Mouse (Mus musculus): Measurements from ENCODE around the gene Lpp.

The Lpp gene

DNA sequence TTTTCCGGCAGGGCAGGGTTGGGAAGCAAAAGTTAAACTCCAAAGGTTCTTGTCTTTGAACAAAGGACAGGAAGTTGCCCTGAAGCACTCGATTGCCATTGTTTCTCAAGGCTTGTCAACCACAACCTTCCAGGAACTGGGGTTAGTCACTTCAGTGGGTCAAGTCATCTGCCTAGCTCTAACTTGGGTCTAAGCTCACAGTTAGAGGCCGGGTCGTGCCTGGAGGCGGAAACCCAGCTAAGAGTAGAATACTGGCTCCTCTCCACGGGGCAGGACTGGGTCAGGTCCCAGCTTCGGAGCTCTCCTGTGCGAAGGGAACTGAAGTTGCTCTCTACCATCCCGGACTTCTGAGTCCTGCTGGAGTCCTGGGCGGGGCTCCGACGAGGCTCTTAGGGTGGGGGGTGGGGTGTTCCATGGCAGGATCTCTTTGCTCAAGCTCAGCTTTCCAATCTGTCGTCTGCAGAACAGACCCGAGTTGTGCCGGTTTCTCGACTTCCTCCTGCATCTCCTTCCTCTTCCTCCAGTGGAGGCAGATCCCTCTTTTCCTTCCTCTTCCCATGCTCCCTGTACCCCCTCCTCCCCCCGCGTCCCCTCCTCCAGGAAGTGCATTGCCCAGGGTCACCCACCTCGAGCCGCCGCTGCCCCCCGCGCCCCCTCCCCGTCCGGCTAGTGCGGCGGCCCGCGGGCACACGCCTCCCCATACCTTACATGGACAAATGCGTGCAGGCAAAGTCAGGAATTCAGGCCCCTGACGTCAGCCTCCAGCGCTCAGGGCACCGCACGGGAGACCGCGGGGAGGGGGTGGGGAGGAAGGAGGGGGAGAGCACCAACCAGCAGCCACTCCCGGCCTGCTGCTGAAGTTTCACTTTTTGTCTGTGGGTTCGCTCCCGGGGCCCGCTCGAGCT lies at the start of gene Lpp:
Gene Lpp (plus strand): TSS at position 857 of the 905 bp plus-strand sequence.
- peak; percentile 22 for DNase-seq (ENCODE audit: low read depth, low spot score)

DNA sequence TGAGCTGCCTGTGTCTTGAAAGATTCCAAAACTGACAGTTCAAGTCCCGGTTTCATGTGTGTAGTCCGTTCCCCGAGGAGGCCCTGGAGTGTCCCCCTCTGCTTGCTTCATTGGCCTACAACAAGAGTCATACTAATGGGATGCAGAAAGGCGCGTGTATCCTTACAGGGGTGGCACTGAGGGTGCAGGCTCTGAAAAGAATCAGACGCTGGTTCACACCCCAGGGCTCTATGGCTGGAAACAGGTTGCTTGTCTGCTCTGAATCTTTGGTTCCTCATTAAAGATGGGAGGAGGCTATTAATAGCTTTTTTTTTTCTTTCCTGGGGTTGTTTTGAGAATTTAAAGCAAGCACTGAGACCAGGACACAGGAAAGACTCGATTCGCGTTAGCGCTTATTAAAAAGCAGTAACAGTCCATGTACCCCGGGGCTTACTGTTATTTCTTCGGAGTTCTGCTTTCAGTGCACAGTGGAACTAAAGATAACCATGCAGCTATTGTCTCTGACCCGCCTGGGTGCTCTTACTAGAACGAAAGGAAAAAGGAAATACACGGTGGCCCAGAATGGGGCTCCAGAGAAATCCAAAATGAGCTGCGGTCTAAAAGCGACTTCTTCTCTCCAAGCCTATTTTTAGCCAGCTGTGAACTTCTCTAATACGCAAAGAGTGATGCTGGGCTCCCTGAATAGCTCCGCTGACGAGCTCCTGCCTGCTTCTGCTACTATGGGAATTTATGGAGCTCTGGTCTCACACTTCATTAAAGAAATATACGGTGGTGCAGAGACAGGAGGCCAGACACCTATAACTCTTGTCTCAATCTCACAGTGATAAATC lies 45.5 kb upstream of the Lpp start:
- DNase-seq (ENCODE audit: low read depth, low spot score): no peak

DNA sequence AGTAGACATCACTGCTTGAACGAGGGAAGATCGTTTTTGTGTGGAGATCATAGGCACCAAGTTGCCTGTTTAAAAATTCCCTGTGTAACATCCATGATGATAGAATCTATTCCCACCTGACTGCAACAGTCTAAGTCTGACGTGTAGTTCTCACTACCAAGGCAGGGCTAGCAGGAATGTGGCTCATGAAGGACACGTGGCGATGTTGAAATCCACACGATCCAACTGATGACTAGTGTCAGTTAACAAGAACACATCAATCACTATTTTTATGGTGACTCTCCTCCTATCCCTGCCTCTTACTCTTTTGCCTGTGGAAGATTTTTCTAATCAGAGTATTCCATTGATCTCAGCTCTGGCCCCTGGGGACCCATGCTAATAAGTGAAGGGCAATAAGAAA lies 43.0 kb upstream of the Lpp start:
- DNase-seq (ENCODE audit: low read depth, low spot score): no peak

- no peak for DNase-seq (ENCODE audit: low read depth, low spot score)
Measured at GRCm38 (mm10) chr16:24350751-24351150, 42.6 kb upstream of the Lpp start.

GRCm38 (mm10) chr16:24351811-24352210 lies 41.5 kb upstream of the Lpp start:
- no peak for DNase-seq (ENCODE audit: low read depth, low spot score)

DNA sequence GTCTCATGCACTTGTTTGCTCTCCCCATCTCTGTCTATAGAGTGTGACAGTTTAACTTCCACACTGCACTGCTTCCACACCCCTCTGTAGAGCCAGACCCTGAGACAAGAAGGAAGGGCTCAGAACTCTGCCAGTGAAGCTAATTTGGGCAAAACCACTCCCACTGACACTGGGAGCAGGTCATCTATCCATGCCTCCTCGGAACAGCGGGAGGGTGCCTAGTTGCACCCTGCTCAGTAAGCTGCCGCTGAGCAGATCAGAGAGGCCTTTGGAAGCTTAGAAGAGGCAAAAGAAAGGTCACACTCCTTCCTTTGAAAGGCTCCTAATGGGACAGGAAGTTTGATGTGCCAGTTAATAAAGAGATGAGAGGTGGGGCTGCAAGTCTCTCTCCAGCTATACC lies 39.5 kb upstream of the Lpp start:
- DNase-seq (ENCODE audit: low read depth, low spot score): no peak

DNA sequence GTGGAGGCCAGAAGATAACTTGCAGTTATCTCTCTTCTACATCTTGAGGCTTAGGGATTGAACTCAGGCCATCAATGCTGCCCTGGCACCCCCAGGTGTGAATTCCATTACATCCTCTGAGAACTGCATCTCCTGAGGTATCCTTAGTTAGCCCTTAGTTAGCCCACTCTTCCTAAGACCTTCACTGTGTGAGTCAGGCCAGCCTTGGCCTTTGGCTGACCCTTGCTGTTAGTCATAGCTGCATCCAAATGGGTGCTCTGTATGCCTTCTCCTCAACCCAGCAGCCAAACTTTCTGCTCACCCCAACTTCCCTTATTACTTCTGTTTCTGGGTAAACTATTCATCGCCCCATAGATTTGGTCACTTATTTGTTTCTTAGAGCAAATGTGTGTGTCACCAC lies 31.6 kb upstream of the Lpp start:
- DNase-seq (ENCODE audit: low read depth, low spot score): no peak

- DNase-seq (ENCODE audit: low read depth, low spot score): no peak
Measured at GRCm38 (mm10) chr16:24364030-24364687, 29.1 kb upstream of the Lpp start.

DNA sequence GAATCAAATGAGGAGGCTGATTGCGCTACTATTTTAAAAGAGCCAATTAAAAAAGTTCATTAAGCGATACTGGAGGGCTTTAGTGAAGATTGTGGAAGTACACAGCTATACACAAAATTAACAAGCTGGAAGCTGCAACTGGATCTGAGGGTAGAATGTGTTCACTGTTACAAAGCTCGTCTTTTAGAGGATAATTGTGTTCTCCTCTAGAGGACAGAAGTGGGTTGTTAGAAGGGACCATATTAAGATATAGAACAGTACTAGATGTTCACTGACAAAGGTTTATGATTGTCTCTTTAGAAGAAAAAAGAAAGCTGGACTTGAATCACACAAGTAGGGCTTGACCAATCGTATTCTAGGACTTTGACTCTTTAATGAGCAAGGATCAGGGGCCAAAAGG lies 27.4 kb upstream of the Lpp start:
- no peak for DNase-seq (ENCODE audit: low read depth, low spot score)

DNA sequence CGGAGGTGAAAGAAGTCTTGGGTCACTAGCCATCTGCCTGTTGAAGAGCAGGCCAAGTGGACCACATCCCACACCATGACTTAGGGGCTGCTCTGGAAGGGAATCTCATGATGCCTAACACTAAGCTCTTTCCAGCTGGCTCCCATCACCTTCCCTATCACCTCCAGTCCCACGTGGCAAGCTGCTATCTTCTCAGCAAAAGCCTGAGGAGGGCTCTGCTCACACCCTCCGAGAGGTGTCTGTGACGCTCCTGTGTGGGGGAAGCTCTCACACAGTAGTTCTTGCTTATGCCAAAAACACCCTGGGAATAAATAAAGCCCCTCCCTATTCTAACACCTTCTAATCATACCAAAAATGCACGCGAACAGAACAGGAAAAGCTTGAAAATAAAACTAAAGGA lies 26.2 kb upstream of the Lpp start:
- no peak for DNase-seq (ENCODE audit: low read depth, low spot score)

DNA sequence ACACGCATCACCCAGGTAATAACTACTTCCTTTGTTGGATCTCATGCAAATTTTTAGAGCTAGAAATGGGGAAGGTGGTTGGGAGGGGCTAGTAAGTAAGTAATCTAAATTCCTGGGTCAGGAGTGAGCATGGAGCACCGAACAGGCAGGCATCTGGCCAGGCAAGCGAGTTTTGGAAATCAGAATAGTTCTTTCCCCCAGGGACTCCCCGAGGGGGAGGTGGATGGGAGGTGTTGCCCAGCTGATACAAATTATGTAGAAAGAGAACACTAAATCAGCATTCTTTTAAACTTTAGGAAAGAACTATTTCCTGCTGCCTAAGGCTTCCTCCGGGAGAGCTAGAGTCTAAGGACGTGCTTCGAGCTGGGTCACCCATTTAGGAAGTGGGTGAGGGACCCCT lies 25.8 kb upstream of the Lpp start:
- no peak for DNase-seq (ENCODE audit: low read depth, low spot score)

- DNase-seq (ENCODE audit: low read depth, low spot score): no peak
Measured at GRCm38 (mm10) chr16:24376478-24376877, 16.8 kb upstream of the Lpp start.

- no peak for DNase-seq (ENCODE audit: low read depth, low spot score)
Measured at GRCm38 (mm10) chr16:24390596-24390995, 2.7 kb upstream of the Lpp start.

DNA sequence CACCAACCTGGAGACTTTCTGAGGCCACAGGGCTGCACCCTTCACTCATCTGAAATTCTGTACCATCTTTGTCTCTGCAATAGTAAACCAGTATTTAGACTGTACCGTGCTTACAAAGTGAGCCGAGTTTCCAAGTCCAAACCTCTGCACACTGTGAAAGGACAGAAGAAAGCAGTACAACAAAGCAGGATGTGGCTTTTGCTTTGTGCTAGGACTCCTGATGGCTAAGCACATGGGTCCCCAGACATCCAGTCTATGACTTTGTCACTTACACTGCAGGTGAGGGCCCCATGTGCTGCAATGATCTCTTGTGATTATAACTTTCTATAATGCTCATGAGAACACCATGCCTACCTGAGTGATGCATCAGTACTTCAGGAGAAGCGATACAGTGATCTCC lies 2.2 kb upstream of the Lpp start:
- DNase-seq (ENCODE audit: low read depth, low spot score): no peak

GRCm38 (mm10) chr16:24391901-24392300 lies 1.4 kb upstream of the Lpp start:
- DNase-seq (ENCODE audit: low read depth, low spot score): no peak

GRCm38 (mm10) chr16:24393556-24394210 lies 376 bp downstream of the Lpp start:
- no peak for DNase-seq (ENCODE audit: low read depth, low spot score)

DNA sequence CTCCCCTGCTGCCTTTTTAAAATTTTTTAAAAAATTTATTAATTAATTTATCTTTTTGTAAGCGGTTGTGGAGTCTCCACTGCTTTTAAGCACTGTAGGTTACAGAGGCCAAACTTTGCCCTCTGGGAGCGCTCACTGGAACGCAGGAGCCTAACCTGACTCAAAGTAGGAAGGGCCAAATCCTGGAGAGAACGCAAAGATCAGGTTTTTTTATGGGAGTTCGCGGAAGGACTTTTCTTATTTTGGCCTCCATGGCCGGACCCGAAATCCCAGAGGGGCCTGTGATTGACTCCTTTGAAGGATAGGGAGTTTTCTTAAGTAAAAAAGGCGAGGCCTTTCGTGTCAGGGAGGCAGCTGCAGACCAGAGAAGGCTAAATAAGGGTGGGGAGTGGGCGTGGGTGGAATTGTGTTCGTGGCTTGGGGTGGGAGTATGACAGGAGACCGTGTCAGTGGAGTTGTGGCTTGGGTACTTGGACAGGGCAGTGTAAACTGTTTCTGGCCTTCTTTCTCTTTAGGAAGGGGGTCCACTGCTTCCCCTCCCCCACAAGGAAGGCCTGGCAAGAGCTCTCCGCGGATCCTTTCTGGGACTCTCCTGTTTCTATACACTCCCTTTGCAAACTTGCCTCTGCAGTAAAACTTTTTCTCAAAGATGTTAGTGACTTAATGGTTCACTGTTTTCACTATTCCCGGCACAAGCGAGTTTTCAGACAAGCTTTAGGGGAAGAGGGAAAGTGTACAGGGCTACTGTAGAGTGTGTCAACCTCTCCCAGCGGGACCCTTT lies 1.1 kb downstream of the Lpp start:
- DNase-seq (ENCODE audit: low read depth, low spot score): no peak

DNA sequence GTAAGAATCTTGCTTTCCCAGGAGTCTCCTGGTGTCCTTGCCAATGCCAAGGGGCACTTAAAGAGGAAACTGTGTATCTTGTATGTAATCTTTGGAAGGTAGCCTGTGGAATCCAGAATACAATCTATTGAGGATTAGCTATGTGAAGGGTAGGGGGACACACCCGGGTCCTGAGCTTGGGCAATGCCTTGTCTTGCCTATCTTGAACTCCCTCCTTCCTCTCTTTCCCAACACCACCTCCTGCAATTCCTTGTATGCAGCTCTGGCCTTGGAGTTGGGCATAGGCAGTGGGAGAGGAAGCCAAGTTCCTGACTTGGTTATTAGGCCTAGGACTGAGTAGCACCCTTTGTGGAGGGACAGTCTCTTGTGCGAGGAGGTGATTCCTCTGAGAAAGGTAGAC lies 1.8 kb downstream of the Lpp start:
- DNase-seq (ENCODE audit: low read depth, low spot score): no peak

DNA sequence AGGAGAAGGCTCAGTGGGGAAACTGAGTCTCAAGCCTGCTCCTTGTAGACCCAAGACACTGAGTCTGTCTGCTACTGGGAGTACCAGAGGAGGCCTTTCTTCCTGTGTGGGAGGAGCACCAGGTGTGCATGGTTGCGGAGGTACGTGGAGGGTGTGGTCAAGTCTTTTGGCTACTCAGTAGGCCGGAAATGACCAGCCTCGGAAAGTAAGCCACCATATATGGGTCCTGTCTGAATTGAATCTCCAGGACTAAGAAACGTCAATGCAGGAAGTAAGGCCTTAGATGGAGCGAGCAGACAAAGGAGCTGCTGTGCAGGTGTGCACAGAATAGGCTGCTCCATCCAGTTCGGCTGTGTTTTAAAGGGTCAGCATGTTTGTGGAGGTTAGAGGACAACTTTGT lies 3.2 kb downstream of the Lpp start:
- DNase-seq (ENCODE audit: low read depth, low spot score): no peak

DNA sequence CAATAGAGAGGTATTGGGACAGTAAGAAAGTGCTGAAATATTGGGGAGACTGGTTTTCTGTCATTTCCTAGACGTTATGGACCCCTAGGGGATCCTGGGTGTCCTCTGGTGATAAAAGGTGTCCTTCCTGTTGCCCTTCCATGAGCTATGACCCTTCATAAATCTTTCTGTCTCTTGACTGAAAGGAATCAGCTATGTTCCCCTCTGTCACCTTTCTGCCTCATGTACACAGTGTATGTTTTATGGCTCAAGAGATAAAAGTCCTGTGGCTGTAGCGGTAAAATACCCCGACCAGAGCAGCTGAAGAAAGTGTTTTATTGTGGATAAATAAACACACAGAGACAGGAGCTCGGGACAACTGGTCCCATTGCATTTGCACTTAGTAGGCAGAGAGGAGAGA lies 5.2 kb downstream of the Lpp start:
- no peak for DNase-seq (ENCODE audit: low read depth, low spot score)

GRCm38 (mm10) chr16:24398893-24399292 lies 5.6 kb downstream of the Lpp start:
- DNase-seq (ENCODE audit: low read depth, low spot score): no peak
